Mouse (Mus musculus) heart, embryonic 14.5 days (tissue): ENCODE results near the gene Npy4r. TPM values are rescaled to one million over a fixed set of nuclear protein-coding genes. Genes with fewer than 3 reads are reported as not detected.

ENCODE experiments used
- ATAC-seq: fragments of 200-750 bp; cut with Nextera tagmentation; 2 replicates; pipeline ENCODE4 v1.8.0; 2017; ENCODE audit warnings: low read depth, moderate TSS enrichment; ENCODE audit not compliant: insufficient number of reproducible peaks, insufficient read depth, low FRiP score
- H3K27ac ChIP-seq, 2 experiments: fragments of 200-500 bp in 1 of 2; fragments of 300-500 bp in 1 of 2; sonication (generic) in 1 of 2; replicated peaks in 1 of 2; 2 replicates each; pipeline ENCODE4 v1.5.1; 2012 to 2014; ENCODE audit warnings: low read depth in 2 of 2, low read length in 2 of 2, control low read depth in 1 of 2, mild to moderate bottlenecking in 1 of 2, mixed read lengths in 1 of 2; ENCODE audit not compliant: control insufficient read depth in 1 of 2, insufficient read depth in 1 of 2
- H3K27me3 ChIP-seq: fragments of 300-500 bp; sonication (generic); 2 replicates; pipeline ENCODE4 v1.6.1; 2014; ENCODE audit warnings: mild to moderate bottlenecking, low read length, control low read depth; ENCODE audit not compliant: control insufficient read depth, insufficient read depth
- H3K36me3 ChIP-seq: fragments of 300-500 bp; sonication (generic); 2 replicates; pipeline ENCODE4 v1.6.1; 2014; ENCODE audit warnings: mild to moderate bottlenecking, control low read depth, low read length, mixed read lengths; ENCODE audit not compliant: control insufficient read depth, insufficient read depth
- H3K4me1 ChIP-seq, 2 experiments: fragments of 200-500 bp in 1 of 2; fragments of 300-500 bp in 1 of 2; sonication (generic) in 1 of 2; 2 replicates each; pipeline ENCODE4 v1.6.1; 2012 to 2014; ENCODE audit warnings: low read length in 2 of 2, control low read depth in 1 of 2, mixed read lengths in 1 of 2; ENCODE audit not compliant: control insufficient read depth in 2 of 2, insufficient read depth in 2 of 2
- H3K4me2 ChIP-seq: fragments of 300-500 bp; sonication (generic); 2 replicates; pipeline ENCODE4 v1.6.1; 2014; ENCODE audit warnings: mild to moderate bottlenecking, low read length
- H3K4me3 ChIP-seq, 2 experiments: fragments of 200-500 bp in 1 of 2; fragments of 300-500 bp in 1 of 2; sonication (generic) in 1 of 2; 2 replicates each; pipeline ENCODE4 v1.5.1; 2012 to 2014; ENCODE audit warnings: low read length in 2 of 2, mild to moderate bottlenecking in 2 of 2, control low read depth in 1 of 2, low read depth in 1 of 2, moderate library complexity in 1 of 2; ENCODE audit not compliant: control insufficient read depth in 1 of 2, insufficient read depth in 1 of 2
- H3K9ac ChIP-seq: fragments of 300-500 bp; sonication (generic); 2 replicates; pipeline ENCODE4 v1.6.1; 2014; ENCODE audit warnings: mild to moderate bottlenecking, low read length
- H3K9me3 ChIP-seq: fragments of 300-500 bp; sonication (generic); 2 replicates; pipeline ENCODE4 v1.6.1; 2016; ENCODE audit warnings: low read length, control low read depth; ENCODE audit not compliant: control insufficient read depth
- WGBS: fragments of 180-500 bp; shearing (Covaris S2); extraction: QIAGEN DNeasy Blood & Tissue Kit; methylation state at CpG from one replicate; pipeline ENCODE4 v1.1.7; 2014; 5-methylcytosine and 5-hydroxymethylcytosine counted together
- polyA plus RNA-seq: library from polyadenylated mRNA; unstranded; fragments of >200 nt; fragmentation: Nextera tagmentation; extraction: Ambion mirVana; gene quantifications from 2 replicates; pipeline ENCODE4 v1.2.1, GENCODE M21; 2014

Gene Npy4r
- polyA plus RNA-seq, 1 experiment from 2014 or later = 0.05 TPM

- Histone ChIP-seq H3K27ac (no peak overlapping the region), H3K4me1 (peaks cover 6 to 7% of the 10 kb centered on the region in 2 experiments), H3K9ac (no peak overlapping the region), H3K4me2 (no peak overlapping the region), H3K4me3 (no peak overlapping the region), H3K9me3 (no peaks in the 10 kb centered on the region), H3K27me3 (no peaks in the 10 kb centered on the region), H3K36me3 (no peaks in the 10 kb centered on the region)
- ATAC-seq = no peak
- WGBS = 75% methylated on average over 4 of the region's 4 CpGs
Measured at GRCm38 (mm10) chr14:34114311-34114710, 38.0 kb downstream of the Npy4r start.

GRCm38 (mm10) chr14:34107594-34107993 lies 44.7 kb downstream of the Npy4r start:
- H3K27me3 ChIP-seq = no peaks in the 10 kb centered on the region

GRCm38 (mm10) chr14:34106389-34107062 lies 45.8 kb downstream of the Npy4r start:
- Histone ChIP-seq H3K27ac (no peak overlapping the region), H3K4me3 (no peak overlapping the region), H3K4me1 (peaks cover 10 to 12% of the 10 kb centered on the region in 2 experiments; a peak in 3 of 4 replicates), H3K27me3 (no peaks in the 10 kb centered on the region), H3K9ac (no peak overlapping the region), H3K36me3 (no peaks in the 10 kb centered on the region), H3K9me3 (no peaks in the 10 kb centered on the region), H3K4me2 (no peak overlapping the region)
- WGBS = 58% methylated on average over 11 of the region's 12 CpGs
- no peak for ATAC-seq

More at GRCm38 (mm10) chr14:34107594-34107993, 44.7 kb downstream of the Npy4r start:
- Histone ChIP-seq H3K9ac (no peak overlapping the region), H3K9me3 (no peaks in the 10 kb centered on the region), H3K4me1 (peaks cover 10 to 12% of the 10 kb centered on the region in 2 experiments; a peak in 3 of 4 replicates), H3K4me3 (no peak overlapping the region), H3K27ac (no peak overlapping the region), H3K4me2 (no peak overlapping the region), H3K36me3 (no peaks in the 10 kb centered on the region)
- ATAC-seq = no peak
- 69% methylated on average over 4 of the region's 4 CpGs for WGBS

- H3K36me3 ChIP-seq = no peaks in the 10 kb centered on the region
- no peak overlapping the region for H3K27ac ChIP-seq
- ATAC-seq = peak; percentile 64
- 18% methylated on average over 8 of the region's 8 CpGs for WGBS
- H3K27me3 ChIP-seq = no peaks in the 10 kb centered on the region
- H3K4me2 ChIP-seq = no peak overlapping the region
- no peak overlapping the region for H3K9ac ChIP-seq
- H3K9me3 ChIP-seq = no peaks in the 10 kb centered on the region
- no peak overlapping the region for H3K4me3 ChIP-seq
- peaks cover 10 to 12% of the 10 kb centered on the region in 2 experiments; a peak in 3 of 4 replicates for H3K4me1 ChIP-seq
Measured at GRCm38 (mm10) chr14:34104892-34105291, 47.4 kb downstream of the Npy4r start.

DNA sequence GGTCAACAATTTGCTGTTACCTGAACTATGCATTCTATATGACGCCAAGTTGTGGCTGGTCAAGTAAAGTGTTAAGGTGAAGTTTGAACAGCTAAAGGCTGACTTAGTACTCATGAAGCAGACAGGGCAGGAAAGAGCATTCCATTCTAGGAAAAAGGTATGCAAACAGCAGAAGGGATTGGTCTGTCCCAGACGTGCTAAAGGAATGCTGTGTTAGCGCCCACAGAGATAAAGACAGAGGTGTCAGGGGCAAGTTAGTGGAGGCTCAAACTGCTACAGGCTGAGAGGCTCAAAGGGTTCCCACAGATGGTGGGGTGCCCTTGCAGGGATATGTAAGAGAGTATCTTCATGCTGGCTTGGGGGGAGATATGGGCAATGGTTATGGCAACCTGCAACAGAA lies 48.4 kb downstream of the Npy4r start:
- Histone ChIP-seq H3K4me2 (no peak overlapping the region), H3K27me3 (no peaks in the 10 kb centered on the region), H3K36me3 (no peaks in the 10 kb centered on the region), H3K4me3 (no peak overlapping the region), H3K27ac (no peak overlapping the region), H3K9me3 (no peaks in the 10 kb centered on the region), H3K4me1 (peaks cover 10 to 12% of the 10 kb centered on the region in 2 experiments; a peak in 3 of 4 replicates), H3K9ac (no peak overlapping the region)
- 30% methylated on average over 3 of the region's 3 CpGs for WGBS
- ATAC-seq = no peak

GRCm38 (mm10) chr14:34102601-34103000 lies 49.7 kb downstream of the Npy4r start, which contains the start of gene A630023A22Rik:
Gene A630023A22Rik (minus strand): TSS chr14:34102754.
- Histone ChIP-seq H3K9me3 (no peaks in the 10 kb centered on the region), H3K4me2 (no peak within 1 kb of the TSS), H3K36me3 (no peaks in the 10 kb centered on the region), H3K27ac (no peak within 1 kb of the TSS), H3K4me3 (no peak within 1 kb of the TSS), H3K4me1 (peaks cover 10 to 12% of the 10 kb centered on the region in 2 experiments; a peak in 3 of 4 replicates), H3K9ac (no peak within 1 kb of the TSS), H3K27me3 (no peaks in the 10 kb centered on the region)
- no peak for ATAC-seq
- 62% methylated on average over 5 of the region's 5 CpGs for WGBS

GRCm38 (mm10) chr14:34096161-34096560 lies 56.1 kb downstream of the Npy4r start:
- H3K9ac ChIP-seq = no peak overlapping the region
- no peak for ATAC-seq
- H3K4me1 ChIP-seq = no peaks in the 10 kb centered on the region

More at GRCm38 (mm10) chr14:34096161-34096560, 56.1 kb downstream of the Npy4r start:
- Histone ChIP-seq H3K4me2 (no peak overlapping the region), H3K36me3 (no peaks in the 10 kb centered on the region), H3K9me3 (no peaks in the 10 kb centered on the region), H3K27ac (no peak overlapping the region), H3K27me3 (no peaks in the 10 kb centered on the region), H3K4me3 (no peak overlapping the region)
- WGBS = 70% methylated on average over 5 of the region's 5 CpGs
